Mouse (Mus musculus): ENCODE data around the gene Fndc5. TPM values are rescaled to one million over a fixed set of nuclear protein-coding genes. Genes with fewer than 3 reads are reported as not detected.

Gene Fndc5
- total and polyA plus RNA-seq, 3 experiments: 6.5 to 31.2 (median 9.4) TPM

GRCm38 (mm10) chr4:129191691-129192090, 54.9 kb downstream of the Fndc5 start:
- H3K36me3 ChIP-seq (replicated peaks): peaks cover 61% of the 10 kb centered on the region

More at GRCm38 (mm10) chr4:129191691-129192090, 54.9 kb downstream of the Fndc5 start:
- Histone ChIP-seq H3K4me1 (ENCODE audit: insufficient read depth, low read depth, low read length) (peaks cover 57% of the 10 kb centered on the region), H3K4me3 (ENCODE audit: low read depth, low read length) (peak overlapping the region; percentile 46; the same call in 1 of the 2 replicates), H3K27me3 (ENCODE audit: insufficient read depth, low read length) (no peaks in the 10 kb centered on the region), H3K9me3 (replicated peaks) (no peaks in the 10 kb centered on the region)
- ATAC-seq (ENCODE audit: extremely low read depth, insufficient number of reproducible peaks, low FRiP score, poor library complexity, severe bottlenecking): no peak
- DNase-seq (ENCODE audit: low spot score): no peak
- TF ChIP-seq GATA2 (IDR thresholded peaks at IDR 0.05; ENCODE audit: borderline replicate concordance, low read depth, low read length): no peak
- no peak for TF ChIP-seq POLR2AphosphoS5 (IDR thresholded peaks at IDR 0.05; ENCODE audit: insufficient replicate concordance, low read depth, low read length)
- TF ChIP-seq CTCF (IDR thresholded peaks at IDR 0.05; ENCODE audit: low read depth, low read length): no peak
- no peak for TF ChIP-seq TAL1 (conservative IDR thresholded peaks at IDR 0.05; ENCODE audit: low read depth, low read length)
- no peak for TF ChIP-seq GATA1 (IDR thresholded peaks at IDR 0.05; ENCODE audit: borderline replicate concordance, low read length)

Other genes starting within 250 kb of the Fndc5 start
- not detected in 2 replicates for gene Azin2, start 174.6 kb upstream of the Fndc5 start, total RNA-seq (2014; fragmentation: Nextera tagmentation)
- not detected in 2 replicates for gene Azin2, start 174.6 kb upstream of the Fndc5 start, total RNA-seq (2017)
- gene Azin2, start 174.6 kb upstream of the Fndc5 start, polyA plus RNA-seq (2012): not detected in 2 replicates
- gene Ak2, start 145.0 kb upstream of the Fndc5 start, total RNA-seq (2014; fragmentation: Nextera tagmentation): 103 TPM in 2 replicates
- 209 and 214 TPM in 2 replicates for gene Ak2, start 145.0 kb upstream of the Fndc5 start, total RNA-seq (2017)
- 166 and 196 TPM in 2 replicates for gene Ak2, start 145.0 kb upstream of the Fndc5 start, polyA plus RNA-seq (2012)
- gene Rnf19b, start 78.7 kb upstream of the Fndc5 start, total RNA-seq (2014; fragmentation: Nextera tagmentation): 10.8 and 14.2 TPM in 2 replicates
- 76.9 and 87.2 TPM in 2 replicates for gene Rnf19b, start 78.7 kb upstream of the Fndc5 start, total RNA-seq (2017)
- gene Rnf19b, start 78.7 kb upstream of the Fndc5 start, polyA plus RNA-seq (2012): 42.8 and 48.1 TPM in 2 replicates
- gene Tmem54, start 31.5 kb upstream of the Fndc5 start, total RNA-seq (2014; fragmentation: Nextera tagmentation): not detected in 2 replicates
- gene Tmem54, start 31.5 kb upstream of the Fndc5 start, total RNA-seq (2017): not detected in 2 replicates
- gene Tmem54, start 31.5 kb upstream of the Fndc5 start, polyA plus RNA-seq (2012): not detected in 2 replicates
- gene Hpca, start 15.0 kb upstream of the Fndc5 start, total RNA-seq (2014; fragmentation: Nextera tagmentation): 1.1 TPM in 1 of 2 replicates, not detected in the other
- not detected in 2 replicates for gene Hpca, start 15.0 kb upstream of the Fndc5 start, total RNA-seq (2017)
- not detected in 2 replicates for gene Hpca, start 15.0 kb upstream of the Fndc5 start, polyA plus RNA-seq (2012)
- gene S100pbp, start 52.7 kb downstream of the Fndc5 start, total RNA-seq (2014; fragmentation: Nextera tagmentation): 124 and 145 TPM in 2 replicates
- 47.9 and 57.6 TPM in 2 replicates for gene S100pbp, start 52.7 kb downstream of the Fndc5 start, total RNA-seq (2017)
- 3.4 and 4.5 TPM in 2 replicates for gene S100pbp, start 52.7 kb downstream of the Fndc5 start, polyA plus RNA-seq (2012)
- gene Yars, start 52.8 kb downstream of the Fndc5 start, total RNA-seq (2014; fragmentation: Nextera tagmentation): 106 and 115 TPM in 2 replicates
- gene Yars, start 52.8 kb downstream of the Fndc5 start, total RNA-seq (2017): 74.5 and 79.1 TPM in 2 replicates
- gene Yars, start 52.8 kb downstream of the Fndc5 start, polyA plus RNA-seq (2012): 65.8 and 74.8 TPM in 2 replicates
- 67.9 and 76.6 TPM in 2 replicates for gene C77080, start 124.4 kb downstream of the Fndc5 start, total RNA-seq (2014; fragmentation: Nextera tagmentation)
- 22.0 and 23.6 TPM in 2 replicates for gene C77080, start 124.4 kb downstream of the Fndc5 start, total RNA-seq (2017)
- gene C77080, start 124.4 kb downstream of the Fndc5 start, polyA plus RNA-seq (2012): 182 and 196 TPM in 2 replicates
- gene Sync, start 150.6 kb downstream of the Fndc5 start, total RNA-seq (2014; fragmentation: Nextera tagmentation): 17.2 and 18.7 TPM in 2 replicates
- 2.1 TPM in 2 replicates for gene Sync, start 150.6 kb downstream of the Fndc5 start, total RNA-seq (2017)
- gene Sync, start 150.6 kb downstream of the Fndc5 start, polyA plus RNA-seq (2012): 6.1 and 6.9 TPM in 2 replicates
- 223 and 238 TPM in 2 replicates for gene Rbbp4, start 198.4 kb downstream of the Fndc5 start, total RNA-seq (2014; fragmentation: Nextera tagmentation)
- 120 and 127 TPM in 2 replicates for gene Rbbp4, start 198.4 kb downstream of the Fndc5 start, total RNA-seq (2017)
- 64.7 and 74.1 TPM in 2 replicates for gene Rbbp4, start 198.4 kb downstream of the Fndc5 start, polyA plus RNA-seq (2012)
- gene Zbtb8os, start 198.7 kb downstream of the Fndc5 start, total RNA-seq (2014; fragmentation: Nextera tagmentation): 12.0 and 15.3 TPM in 2 replicates
- 57.2 and 77.1 TPM in 2 replicates for gene Zbtb8os, start 198.7 kb downstream of the Fndc5 start, total RNA-seq (2017)
- gene Zbtb8os, start 198.7 kb downstream of the Fndc5 start, polyA plus RNA-seq (2012): 2.3 and 2.8 TPM in 2 replicates
- not detected in 2 replicates for gene Zbtb8a, start 241.1 kb downstream of the Fndc5 start, total RNA-seq (2014; fragmentation: Nextera tagmentation)
- gene Zbtb8a, start 241.1 kb downstream of the Fndc5 start, total RNA-seq (2017): 0.64 and 0.87 TPM in 2 replicates
- 0.14 and 0.17 TPM in 2 replicates for gene Zbtb8a, start 241.1 kb downstream of the Fndc5 start, polyA plus RNA-seq (2012)

Measured in G1E (cell line).